Mouse (Mus musculus) kidney, postnatal 4 days (tissue): ENCODE data around the gene Tmem54.

Experiments
- DNase-seq, 2 experiments: peaks; one replicate each; pipeline ENCODE4 v3.0.0; 2021; ENCODE audit warnings: mixed read lengths in 2 of 2

The Tmem54 gene

DNA sequence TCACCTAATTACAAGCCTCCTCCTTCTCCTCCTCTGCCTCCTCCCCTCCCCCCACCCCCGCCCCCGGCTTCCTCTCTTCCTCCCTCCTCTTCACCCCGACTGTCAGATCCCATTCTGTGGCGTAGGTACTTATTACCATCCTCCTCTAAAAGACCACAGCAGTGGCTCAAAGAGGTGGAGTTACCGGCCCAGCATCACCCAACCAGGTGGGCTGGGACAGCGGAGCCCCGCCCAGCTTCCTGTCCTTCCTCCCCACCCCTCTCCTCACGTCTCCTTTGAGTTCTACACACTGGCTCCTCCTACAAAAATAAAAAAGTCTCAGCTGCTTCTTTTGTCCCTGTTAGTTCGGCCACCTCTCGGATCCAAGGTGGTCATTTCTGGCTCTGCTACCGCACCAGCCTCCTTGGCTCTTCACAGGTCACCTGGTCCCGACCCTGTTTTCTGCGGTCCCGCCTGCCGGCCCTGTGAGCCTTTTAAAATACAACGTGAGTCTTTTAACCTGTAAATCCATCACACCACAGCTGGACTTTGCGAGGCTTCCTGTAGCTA is 25.5 kb downstream of the Tmem54 start:
- peak; percentile 71 to 82 for DNase-seq

DNA sequence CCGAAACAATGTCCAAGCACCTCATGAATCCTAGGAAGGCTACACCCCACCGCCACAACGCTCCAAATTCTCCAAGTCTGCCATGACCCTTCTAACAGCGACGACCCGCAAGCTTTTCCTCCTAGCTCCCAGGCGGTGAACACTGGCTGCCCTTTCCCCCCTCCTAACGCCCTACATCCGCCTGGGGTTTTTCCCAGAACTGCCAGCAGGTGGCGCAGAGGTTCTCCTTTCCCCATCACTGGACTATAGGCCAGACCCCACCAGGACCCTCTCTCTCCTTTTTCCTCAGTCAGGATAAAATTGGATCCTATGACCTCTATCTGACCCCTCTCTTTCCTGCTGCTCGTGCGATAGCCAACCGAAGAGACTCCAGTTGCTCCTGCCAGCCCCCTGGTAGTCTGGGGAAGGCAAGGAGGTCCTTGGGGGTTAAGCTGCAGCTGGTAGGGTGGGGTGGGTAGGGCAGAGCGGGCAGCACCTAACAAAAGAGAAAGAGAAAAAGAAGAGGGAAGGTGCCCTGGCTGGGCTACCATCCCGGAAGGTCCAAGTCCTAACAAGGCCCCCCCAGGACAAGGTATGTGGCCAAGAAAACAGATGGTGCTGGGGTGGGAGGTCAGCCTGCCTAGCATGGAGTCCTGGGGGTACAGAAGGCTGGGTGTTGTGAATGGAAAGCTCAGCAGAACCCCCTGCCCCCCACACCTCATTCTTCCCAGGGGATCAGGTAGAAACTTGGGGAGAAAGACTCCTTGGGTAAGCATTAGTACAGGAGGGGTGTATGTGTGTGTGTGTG is 29.6 kb downstream of the Tmem54 start:
- peak; percentile 91 for DNase-seq

DNA sequence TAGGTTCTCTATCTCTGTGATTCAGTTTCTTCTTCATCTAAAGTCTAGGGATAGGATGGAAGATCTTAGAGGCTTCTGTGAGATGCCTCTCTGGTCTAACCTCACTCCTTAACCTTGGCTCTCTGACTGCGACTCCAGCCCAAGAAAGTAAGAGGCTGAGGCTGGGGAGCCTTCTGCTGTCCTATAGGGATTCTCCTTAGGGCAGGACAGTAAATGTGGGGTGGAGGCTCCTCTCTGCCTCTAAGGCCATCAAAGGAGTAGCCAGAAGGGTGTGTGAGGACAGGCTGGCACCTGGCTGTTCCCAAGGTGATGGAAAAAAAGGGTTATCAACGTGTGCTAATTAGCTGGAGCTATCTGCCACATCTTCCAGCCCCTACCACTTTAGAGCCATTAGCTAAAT is 30.3 kb downstream of the Tmem54 start:
- DNase-seq: no peak

DNA sequence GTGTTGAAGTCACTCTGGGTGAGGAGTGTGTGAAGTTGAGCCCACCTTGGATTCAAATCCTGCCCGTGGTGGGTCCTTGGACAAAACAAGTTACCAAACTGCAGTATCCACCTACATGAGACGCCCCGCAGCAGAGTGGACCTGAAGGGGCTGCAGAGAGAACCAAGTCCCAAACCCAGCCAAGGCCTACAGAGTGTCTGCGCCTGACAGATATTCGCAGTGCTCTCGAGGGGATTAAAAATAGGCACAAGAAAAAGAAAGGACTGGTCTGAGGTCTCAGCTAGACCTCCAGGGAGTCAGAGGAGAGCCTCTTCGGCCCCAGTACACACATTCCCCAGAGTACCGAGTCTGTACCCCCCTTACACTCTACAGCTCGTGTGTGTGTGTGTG is 30.8 kb downstream of the Tmem54 start:
- no peak for DNase-seq

DNA sequence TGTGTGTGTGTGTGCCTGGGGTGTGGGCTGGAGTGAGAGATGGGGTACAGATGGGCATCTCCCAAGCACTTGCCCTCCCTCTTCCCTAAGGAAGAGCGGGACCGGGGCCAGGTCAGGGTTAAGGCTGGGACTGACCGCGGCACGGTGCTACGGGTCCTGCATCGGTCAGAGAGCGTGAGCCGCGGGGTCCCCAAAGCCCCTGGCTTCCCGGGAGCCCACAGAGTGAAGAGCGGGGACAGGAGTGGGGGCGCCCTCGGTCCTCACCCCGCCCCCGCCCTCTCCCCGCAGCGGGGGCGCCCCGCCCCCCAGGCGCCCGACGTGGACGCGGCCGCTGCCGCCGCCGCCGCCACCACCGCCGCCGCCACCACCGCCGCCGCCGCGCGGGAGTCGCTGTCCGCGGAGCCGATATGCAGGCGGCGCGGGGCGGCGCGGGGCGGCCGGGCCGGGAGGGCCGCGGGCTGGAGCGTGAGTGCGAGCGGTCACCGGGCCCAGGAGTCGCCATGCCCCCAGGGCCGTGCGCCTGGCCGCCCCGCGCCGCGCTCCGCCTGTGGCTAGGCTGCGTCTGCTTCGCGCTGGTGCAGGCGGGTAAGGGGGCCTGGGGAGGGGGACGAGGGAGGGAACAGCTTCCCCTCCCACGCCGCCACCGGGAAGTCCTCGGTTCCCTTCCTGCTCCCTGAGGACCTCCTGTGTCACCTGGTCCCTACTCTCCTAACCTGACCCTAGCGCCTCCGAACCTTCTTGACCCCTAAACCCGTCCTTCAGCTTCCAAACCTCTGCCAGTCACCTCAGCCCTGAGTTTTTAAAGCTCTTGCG is 31.4 kb downstream of the Tmem54 start, which contains the start of gene Fndc5:
TSS of gene Fndc5 (plus strand) at position 421 of the 813 bp plus-strand sequence.
- DNase-seq: peak; percentile 48 to 57

DNA sequence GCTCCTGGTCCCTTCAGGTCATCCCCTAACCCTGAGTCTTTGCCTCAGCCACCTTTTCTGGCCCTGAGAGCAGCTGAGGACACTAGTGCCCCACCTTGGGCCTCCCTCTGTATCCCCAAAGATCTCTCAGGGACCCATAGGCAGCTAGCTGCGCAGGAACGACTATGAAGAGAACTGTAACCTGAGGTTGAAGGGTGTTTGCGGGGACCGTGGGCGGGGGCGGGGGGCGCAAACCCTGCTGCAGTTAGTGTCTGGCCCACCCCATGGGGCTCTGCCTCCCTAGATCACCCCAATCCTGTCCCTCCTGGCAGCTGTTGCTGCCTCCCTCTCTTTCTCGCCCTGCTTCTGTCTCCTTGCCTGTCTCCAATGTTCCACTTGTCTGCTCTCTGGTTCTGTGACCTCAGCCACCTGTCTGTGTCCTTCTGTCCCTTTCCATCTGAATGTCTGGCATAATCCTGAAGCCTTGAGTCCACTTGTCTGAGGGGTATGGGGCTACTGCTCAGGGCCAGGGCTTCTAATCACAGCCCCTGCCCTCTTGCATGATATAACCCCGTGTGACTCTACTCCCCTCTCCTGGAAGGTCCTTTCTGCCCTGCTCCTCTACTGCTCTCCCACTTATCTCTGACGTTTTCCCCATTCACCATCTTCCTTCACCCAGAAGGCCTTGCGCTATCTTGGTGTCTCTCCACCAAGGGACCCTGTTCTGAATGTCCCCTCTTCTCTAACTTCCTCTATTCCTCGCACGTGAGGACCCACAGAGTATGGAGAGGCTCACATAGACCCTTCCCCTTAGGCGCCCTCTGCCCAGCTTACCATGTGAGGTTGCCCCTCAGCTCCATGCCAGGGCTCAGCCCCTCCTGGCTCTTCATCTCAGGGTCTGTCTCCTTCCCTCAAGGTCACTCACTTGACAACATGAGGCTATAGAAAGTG is 32.3 kb downstream of the Tmem54 start:
- no peak for DNase-seq

DNA sequence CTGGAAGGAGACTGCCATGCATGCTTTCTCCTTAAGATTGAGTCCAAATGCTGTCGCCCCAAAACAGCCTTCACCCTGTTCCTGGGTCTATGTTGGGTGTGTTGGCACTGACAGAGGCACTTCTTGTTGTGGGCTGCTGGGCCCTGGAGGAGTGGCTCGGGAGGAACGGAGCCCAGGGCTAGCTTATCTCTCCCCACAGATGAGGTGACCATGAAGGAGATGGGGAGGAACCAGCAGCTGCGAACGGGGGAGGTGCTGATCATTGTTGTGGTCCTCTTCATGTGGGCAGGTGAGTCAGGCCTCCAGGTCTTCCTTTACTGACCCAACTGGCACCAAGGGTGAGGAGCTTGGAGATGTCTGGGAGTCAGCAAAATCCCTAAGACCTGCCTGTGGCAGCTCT is 34.3 kb downstream of the Tmem54 start:
- DNase-seq: no peak

DNA sequence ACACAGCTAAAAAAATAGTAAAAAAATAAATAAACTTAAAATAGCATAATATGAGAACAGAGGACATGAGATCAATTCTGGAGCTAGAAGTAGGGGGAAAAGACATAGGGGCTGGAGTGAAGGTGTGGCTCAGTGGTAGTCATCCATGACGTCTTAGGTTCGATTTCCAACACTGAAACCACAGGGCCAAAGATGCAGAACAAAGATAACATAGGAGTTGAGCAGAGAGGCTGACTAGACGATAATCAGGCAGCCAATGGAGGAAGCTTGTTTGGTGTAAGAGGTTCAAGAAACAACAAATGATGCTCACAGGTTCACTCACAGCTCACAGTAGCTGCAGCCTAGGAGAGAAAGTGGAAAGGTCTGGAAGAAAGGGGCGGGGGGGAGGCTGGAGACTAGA is 35.5 kb downstream of the Tmem54 start:
- no peak for DNase-seq

DNA sequence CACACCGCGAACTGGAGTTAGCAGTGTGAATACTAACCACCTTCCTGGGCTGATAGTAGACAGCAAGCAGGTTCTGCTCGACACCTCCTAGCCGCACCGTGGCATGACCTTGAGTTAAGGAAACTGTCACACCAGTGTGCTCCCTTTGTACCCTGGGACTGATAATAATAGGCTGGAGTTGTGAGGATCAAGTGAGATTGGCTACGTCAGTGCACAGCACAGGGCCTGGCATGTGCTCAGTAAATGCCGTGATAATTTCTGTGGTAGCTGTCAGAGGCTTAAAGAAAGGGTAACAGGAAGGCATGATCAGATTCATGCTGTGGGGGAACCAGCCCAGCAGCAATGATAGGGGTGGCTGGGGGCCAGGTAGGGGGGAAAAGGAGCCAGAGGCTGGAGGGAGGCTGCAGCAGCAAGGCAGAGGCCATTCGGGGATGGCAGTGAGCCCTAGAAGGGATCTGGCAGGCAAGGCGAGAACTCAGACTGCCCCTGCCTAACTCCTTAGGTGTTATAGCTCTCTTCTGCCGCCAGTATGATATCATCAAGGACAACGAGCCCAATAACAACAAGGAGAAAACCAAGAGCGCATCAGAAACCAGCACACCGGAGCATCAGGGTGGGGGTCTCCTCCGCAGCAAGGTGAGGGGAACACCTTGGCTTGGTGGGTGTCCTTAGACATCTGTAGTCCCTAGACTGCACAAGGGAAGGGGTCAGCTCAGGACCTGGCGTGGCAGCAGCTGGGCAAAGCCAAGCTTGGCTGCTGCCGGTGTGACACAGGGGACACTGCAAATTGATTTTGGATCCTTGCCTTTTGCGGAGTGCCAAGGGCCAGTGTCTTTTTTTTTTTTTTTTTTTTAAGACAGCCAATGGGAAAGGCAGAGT is 36.5 kb downstream of the Tmem54 start:
- no peak for DNase-seq

DNA sequence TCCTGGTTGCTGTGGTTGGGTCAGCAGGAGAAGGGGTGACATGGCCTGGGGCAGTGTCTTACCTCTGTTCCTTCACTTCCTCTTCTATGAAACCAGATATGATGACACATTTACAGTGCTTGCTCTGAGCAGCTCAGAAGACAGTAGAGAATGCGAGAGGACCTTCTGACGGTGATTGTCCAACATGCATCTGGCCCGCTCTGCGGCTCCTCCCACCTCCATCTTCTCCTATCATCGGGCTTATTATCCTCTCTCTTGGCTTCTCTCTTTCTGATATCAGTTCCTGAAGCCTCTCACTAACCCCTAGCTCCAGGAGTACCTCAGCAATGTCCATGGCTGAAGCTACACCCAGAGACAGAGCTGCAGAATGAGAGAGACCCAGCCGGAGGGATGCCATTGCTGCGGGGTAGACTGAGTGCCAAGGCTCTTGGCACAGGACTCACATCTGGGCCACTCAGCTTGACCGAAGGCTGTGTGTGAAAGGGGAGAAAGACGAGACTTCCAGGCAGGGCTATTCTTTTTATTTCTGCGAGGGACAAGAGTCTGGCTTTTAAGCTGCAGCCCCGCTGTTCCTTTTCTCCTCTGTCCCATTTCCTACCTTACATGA is 37.2 kb downstream of the Tmem54 start:
- DNase-seq: no peak

DNA sequence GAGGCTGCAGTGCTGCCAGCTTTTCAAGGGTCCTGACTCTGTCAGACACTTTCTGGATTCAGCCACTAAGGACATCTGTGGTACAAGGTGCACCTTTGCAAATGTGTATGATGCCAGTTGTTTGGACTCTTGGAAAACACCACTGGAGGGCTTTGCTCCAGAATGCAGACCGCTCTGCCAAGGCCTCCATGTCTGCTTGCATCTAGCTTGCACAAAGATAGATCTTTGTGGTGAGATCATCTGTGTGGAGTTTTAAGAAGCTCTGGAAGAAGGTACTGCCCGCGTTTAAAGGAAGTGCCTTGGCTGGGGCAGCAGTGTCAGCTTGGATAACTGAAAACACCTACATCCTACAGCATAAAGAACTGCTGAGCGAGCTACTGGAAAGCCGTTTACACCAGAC is 38.2 kb downstream of the Tmem54 start:
- no peak for DNase-seq

DNA sequence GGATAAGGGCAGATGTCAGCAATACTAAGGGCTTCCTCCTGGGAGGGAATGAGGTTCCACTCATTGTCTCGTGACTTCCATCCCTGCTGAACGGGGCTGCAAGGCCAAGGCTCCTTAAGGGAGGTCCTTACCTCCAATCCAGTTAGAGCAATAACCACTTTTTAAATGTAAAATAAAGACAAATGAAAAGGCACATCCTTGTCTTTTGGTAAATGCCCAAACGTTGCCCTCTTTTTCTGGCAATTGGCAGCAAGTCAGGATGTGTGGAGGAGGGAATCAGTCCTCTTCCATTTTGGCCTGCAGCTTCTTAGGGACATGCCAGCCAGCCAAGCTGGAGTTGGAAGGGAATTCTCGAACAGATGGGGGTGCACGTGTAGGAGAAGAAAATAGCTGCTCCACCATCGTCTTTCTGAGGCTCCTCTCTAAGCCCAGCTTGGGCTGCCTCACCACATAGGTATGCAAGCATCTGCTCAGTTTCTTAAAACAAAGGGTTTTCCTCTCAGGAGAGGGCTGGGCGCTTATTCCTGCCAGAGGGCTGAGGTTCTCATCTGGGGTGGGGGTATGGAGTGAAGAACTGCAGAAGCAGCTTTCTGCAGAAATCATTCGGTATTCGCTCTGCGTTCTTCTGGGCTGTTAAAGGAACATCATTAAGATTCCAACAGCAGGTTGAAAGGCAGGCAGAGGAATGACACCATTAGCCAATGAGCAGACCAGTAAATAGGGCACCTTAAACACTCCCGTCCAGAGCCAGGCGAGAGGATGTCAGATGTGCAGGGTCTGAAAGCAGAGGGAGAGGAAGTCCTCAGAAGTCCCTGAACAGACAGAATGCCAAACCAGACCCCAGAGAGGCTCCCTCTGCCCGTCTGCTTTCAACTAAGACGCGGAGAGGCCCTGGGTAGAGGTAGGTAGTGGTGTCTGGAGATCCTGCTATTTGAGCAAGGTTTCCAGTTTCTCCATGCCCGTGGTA is 39.3 kb downstream of the Tmem54 start:
- no peak for DNase-seq

DNA sequence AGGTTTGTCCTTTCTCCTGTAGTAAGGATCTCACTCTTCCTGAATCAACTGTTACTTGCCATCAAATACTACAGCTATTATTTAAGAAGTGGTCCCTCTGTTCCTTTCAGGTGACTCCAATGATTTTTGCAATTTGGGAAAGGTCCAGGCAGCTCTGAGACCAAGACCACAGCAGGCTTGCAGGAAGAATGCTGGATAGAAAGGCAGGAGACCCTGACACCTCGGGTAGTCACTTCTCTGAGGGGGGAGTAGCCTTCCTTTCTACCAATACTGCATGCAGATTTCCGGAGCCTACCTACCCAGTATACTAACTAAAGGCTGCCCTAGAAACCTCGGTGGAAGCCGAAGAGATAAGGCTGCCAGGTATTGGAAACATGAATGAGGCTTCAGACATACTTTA is 40.1 kb downstream of the Tmem54 start:
- no peak for DNase-seq

DNA sequence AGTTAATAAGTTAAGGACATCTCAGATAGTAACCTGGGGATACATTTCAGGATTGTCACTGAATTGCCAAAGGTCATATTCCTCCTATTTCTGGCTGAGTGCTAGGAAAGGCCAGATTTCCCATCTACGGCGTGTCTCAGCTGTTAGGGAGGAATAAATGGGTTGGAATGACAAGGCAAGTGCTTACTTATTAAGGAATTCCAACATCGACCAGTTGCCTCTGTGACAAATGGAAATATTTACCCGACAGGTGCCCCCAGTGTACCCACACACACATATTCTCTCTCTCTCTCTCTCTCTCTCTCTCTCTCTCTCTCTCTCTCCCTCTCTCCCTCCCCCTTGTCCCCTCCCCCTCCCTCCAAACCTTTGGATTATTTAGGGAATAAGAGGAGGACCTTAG is 40.6 kb downstream of the Tmem54 start:
- DNase-seq: no peak

DNA sequence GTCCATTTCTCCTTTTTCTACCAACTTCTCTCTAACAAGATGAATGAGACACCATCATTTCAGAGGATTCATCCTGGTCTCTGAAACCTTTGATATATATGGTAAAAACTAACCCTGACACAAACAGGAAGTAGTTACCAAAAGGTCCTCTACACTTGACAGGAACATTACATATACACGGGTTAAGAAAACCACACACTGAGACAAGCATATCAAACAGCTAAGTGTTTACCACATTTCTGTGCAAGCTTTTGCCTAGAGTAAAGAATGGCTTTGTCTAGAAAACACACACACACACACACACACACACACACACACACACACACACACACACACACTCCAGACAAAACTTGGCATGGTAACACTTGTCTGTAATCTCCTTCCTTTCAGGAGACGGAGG is 41.0 kb downstream of the Tmem54 start:
- no peak for DNase-seq

DNA sequence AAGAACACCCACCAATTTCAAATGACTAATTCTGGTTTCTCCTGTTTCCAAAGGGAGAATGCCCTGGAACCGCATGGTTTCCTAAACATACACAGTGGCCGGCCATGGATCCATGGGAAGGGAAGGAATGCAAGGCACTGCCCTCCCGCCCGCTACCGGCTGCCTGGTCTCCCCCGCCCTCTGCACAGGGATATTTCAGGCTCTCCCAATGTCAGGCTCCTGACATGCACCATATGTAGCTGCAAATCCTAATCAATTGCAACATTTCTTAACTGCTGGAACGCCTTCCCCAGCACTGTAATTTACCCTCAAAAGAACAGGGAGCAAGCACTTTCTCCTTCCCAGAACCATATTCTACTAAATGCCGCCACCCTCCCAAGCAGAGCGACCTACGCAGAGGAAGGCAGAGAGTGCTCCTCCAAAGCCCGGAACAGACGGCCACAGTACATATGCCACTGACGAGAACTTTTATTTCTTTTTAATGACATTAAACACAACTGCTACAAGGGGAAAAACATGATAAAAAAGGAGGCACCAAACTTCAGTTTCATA is 42.3 kb downstream of the Tmem54 start:
- DNase-seq: peak; percentile 39 to 61

DNA sequence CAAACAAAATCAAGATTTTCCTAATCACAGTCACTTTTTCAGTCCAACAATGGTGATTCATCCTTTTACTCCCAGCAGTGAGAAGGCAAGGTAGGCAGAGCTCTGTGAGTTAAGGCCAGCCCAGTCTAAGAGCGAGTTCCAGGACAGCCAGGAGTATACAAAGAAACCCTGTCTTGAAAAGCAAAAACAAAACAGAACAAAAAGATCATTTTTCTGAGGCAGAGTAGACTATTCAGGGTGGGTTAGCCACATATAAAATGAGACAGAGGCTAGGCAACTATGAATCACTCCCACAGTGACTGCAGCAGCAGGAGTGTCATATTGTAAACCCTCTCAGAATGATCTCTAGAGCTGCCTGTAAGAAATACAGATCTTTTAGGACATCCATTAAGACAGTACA is 44.0 kb downstream of the Tmem54 start:
- DNase-seq: no peak

DNA sequence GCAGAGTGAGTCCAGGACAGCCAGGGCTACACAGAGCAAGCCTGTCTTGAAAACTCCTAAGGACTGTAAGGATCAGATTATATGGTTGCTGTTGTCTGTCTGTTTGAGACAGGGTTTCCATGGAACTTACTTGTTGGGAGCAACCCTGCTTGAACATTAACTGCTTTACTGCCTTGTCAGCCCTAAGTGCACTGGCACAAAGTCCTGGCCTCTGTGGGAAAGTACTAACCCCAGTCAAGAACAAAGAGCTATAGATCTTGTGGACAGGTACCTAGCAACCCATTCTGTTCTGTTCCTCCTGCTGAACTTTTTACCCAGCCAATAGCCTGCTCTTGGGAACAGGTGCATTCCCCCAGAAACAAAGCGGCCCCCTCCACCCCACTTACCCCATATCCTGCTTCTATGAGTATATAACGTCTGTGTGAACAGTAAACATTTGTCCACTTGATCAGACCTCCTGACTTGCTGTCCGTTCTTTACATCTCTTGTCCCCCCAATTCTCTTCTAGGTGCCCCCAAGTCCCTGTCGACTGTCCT is 46.0 kb downstream of the Tmem54 start:
- no peak for DNase-seq

DNA sequence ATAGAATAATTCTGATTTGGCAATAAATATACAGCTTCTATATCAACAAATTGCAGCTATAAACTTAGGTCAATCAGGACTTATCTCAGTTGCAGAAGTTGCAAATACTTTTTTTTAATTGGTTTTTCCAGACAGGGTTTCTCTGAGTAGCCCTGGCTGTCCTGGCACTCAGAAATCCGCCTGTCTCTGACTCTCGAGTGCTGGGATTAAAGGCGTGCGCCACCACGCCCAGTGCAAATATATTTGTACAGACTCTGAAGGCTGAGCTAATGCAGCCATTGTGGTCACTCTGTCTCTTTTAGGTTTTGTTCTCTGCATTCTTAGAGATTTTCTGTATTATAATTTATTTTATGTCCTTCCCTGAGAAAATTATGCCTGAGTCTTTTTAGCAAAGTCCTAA is 52.2 kb downstream of the Tmem54 start:
- no peak for DNase-seq
